ENCODE assay signal across 24 mouse cellular contexts in genomic region chrX:151831260-151831659, GRCm38 (mm10). TPM values are rescaled to one million over a fixed set of nuclear protein-coding genes. Genes with fewer than 3 reads are reported as not detected.
DNase-seq lines count a peak whose midpoint lies in the region; ATAC-seq and TF ChIP-seq lines count a peak whose summit lies in the region.
"Had no signal": no experiment of that assay in that cellular context is flagged by ENCODE, and none has a peak within 500 bp of the region (broad histone marks: within the 10 kb centered on the region; RNA-seq: fewer than 3 reads in every experiment).

No protein-coding gene starts in this region.

- H3K27me3 ChIP-seq in G1E (ENCODE audit: insufficient read depth, low read length): no peaks in the 10 kb centered on the region
- no peaks in the 10 kb centered on the region for H3K27me3 ChIP-seq in liver, embryonic 13.5 days
- peaks cover 5% of the 10 kb centered on the region; the same call in 1 of the 2 replicates for H3K27me3 ChIP-seq in kidney, embryonic 16.5 days (ENCODE audit: insufficient read depth, low read length)
- H3K27me3 ChIP-seq: CH12.LX; forebrain, embryonic 13.5 days; hindbrain, embryonic 15.5 days had no signal

- ATAC-seq in G1E (ENCODE audit: extremely low read depth, insufficient number of reproducible peaks, low FRiP score, poor library complexity, severe bottlenecking): peak; percentile 22; the same call in 1 of the 2 replicates
- ATAC-seq in liver, embryonic 13.5 days (ENCODE audit: low read depth): peak; percentile 79
- peak; percentile 57 for ATAC-seq in megakaryocyte progenitor cell, adult 5-6 weeks (replicated peaks; ENCODE audit: poor library complexity)
- no peak for ATAC-seq in kidney, embryonic 16.5 days (ENCODE audit: low FRiP score, low TSS enrichment)
- ATAC-seq in megakaryocyte, adult 5-6 weeks (ENCODE audit: poor library complexity, severe bottlenecking): no peak
- ATAC-seq: activated CD4-positive, CD25-positive, alpha-beta regulatory T cell, adult 4 months; forebrain, embryonic 13.5 days; forebrain, postnatal 0 days had no signal

- peaks cover 14% of the 10 kb centered on the region for H3K36me3 ChIP-seq in G1E (replicated peaks)
- H3K36me3 ChIP-seq in liver, embryonic 13.5 days: no peaks in the 10 kb centered on the region
- H3K36me3 ChIP-seq in kidney, embryonic 16.5 days (ENCODE audit: insufficient read depth, low read length): no peaks in the 10 kb centered on the region
- H3K36me3 ChIP-seq: hindbrain, embryonic 12.5 days; hindbrain, embryonic 15.5 days had no signal

- TF ChIP-seq CTCF in G1E (IDR thresholded peaks at IDR 0.05; ENCODE audit: low read depth, low read length): no peak

- H3K9me3 ChIP-seq in G1E (replicated peaks): no peaks in the 10 kb centered on the region
- no peaks in the 10 kb centered on the region for H3K9me3 ChIP-seq in liver, embryonic 13.5 days (replicated peaks)
- H3K9me3 ChIP-seq in kidney, embryonic 16.5 days (ENCODE audit: low read length): no peaks in the 10 kb centered on the region
- H3K9me3 ChIP-seq: forebrain, embryonic 10.5 days; forebrain, embryonic 13.5 days; hindbrain, embryonic 12.5 days; hindbrain, embryonic 15.5 days had no signal

- H3K27ac ChIP-seq in liver, embryonic 13.5 days: no peak overlapping the region
- no peak overlapping the region for H3K27ac ChIP-seq in kidney, embryonic 16.5 days (ENCODE audit: low read length)
- H3K27ac ChIP-seq: forebrain, embryonic 10.5 days; forebrain, embryonic 13.5 days; gastrocnemius, adult 2 months; hindbrain, embryonic 12.5 days; hindbrain, embryonic 15.5 days had no signal

- H3K4me2 ChIP-seq in liver, embryonic 13.5 days: peak overlapping the region; percentile 17; the same call in 1 of the 2 replicates
- H3K4me2 ChIP-seq in kidney, embryonic 16.5 days (replicated peaks; ENCODE audit: low read depth, low read length): no peak overlapping the region
- H3K4me2 ChIP-seq: forebrain, embryonic 13.5 days; heart, embryonic 11.5 days; hindbrain, embryonic 12.5 days; hindbrain, embryonic 15.5 days had no signal

- H3K9ac ChIP-seq in liver, embryonic 13.5 days: no peak overlapping the region
- H3K9ac ChIP-seq in kidney, embryonic 16.5 days (replicated peaks; ENCODE audit: low read length): no peak overlapping the region
- H3K9ac ChIP-seq: forebrain, embryonic 13.5 days; forebrain, postnatal 0 days; hindbrain, embryonic 12.5 days; hindbrain, embryonic 15.5 days had no signal

- no peak overlapping the region for H3K4me3 ChIP-seq in G1E (ENCODE audit: low read depth, low read length)
- no peak overlapping the region for H3K4me3 ChIP-seq in liver, embryonic 13.5 days (replicated peaks)
- H3K4me3 ChIP-seq in kidney, embryonic 16.5 days (ENCODE audit: low read length): no peak overlapping the region
- H3K4me3 ChIP-seq: forebrain, embryonic 10.5 days; forebrain, embryonic 13.5 days; gastrocnemius, adult 2 months; hindbrain, embryonic 12.5 days; hindbrain, embryonic 15.5 days had no signal

- no peak for DNase-seq in G1E (ENCODE audit: low spot score)
- peak; percentile 19 for DNase-seq in c-Kit-positive CD71-positive TER-119-negative erythroid progenitor cells, embryonic 14.5 days (ENCODE audit: low read depth)
- DNase-seq in liver, embryonic 13.5 days: no peak
- no peak for DNase-seq in right cerebral cortex, postnatal 14 days
- DNase-seq: adrenal gland, postnatal 10 days; adrenal gland, postnatal 36 days; B cell, adult 2 months; cerebellum, adult 11-12 months; cerebellum, adult 8-10 months; cerebellum, postnatal 14 days; forebrain, postnatal 0 days; gastrocnemius, adult 2 months; gastrocnemius, postnatal 14 days; heart, adult 11 months had no signal

- H3K4me1 ChIP-seq in G1E (ENCODE audit: insufficient read depth, low read depth, low read length): peaks cover 15% of the 10 kb centered on the region
- peaks cover 19% of the 10 kb centered on the region for H3K4me1 ChIP-seq in liver, embryonic 13.5 days (replicated peaks)
- H3K4me1 ChIP-seq in kidney, embryonic 16.5 days (ENCODE audit: insufficient read depth, low read length): no peaks in the 10 kb centered on the region
- H3K4me1 ChIP-seq: forebrain, embryonic 10.5 days; forebrain, embryonic 13.5 days; hindbrain, embryonic 12.5 days; hindbrain, embryonic 15.5 days had no signal

RNA-seq across cellular contexts. Expression of gene Huwe1, which starts 30.7 kb away (rescaled TPM):
- 382 and 423 TPM in 2 replicates for total RNA-seq in G1E (2014; fragmentation: Nextera tagmentation)
- total RNA-seq in G1E (2017): 92.4 and 115 TPM in 2 replicates
- 24.4 and 29.6 TPM in 2 replicates for polyA plus RNA-seq in G1E (2012)
- 15.9 and 17.6 TPM in 2 replicates for polyA plus RNA-seq in liver, embryonic 13.5 days (2015; fragmentation: Nextera tagmentation; extraction: Ambion mirVana)
- 158 and 213 TPM in 2 replicates for total RNA-seq in megakaryocyte progenitor cell, adult 5-6 weeks (2015)
- total RNA-seq in megakaryocyte progenitor cell, adult 5-6 weeks (2017): 89.5 and 118 TPM in 2 replicates
- polyA plus RNA-seq in kidney, embryonic 16.5 days (2015; fragmentation: Nextera tagmentation; extraction: Ambion mirVana): 52.4 and 54.2 TPM in 2 replicates
- 79.3 and 80.7 TPM in 2 replicates for total RNA-seq in megakaryocyte, adult 5-6 weeks (2015)
- total RNA-seq in megakaryocyte, adult 5-6 weeks (2017): 53.6 and 67.7 TPM in 2 replicates

Comparison
In these comparisons a context has a peak if more than half of its experiments do, and no peak if none do; other contexts are left out.
1. ATAC-seq: peak in G1E (single experiment), liver, embryonic 13.5 days (single experiment) and megakaryocyte progenitor cell, adult 5-6 weeks (single experiment); none in kidney, embryonic 16.5 days (single experiment) and megakaryocyte, adult 5-6 weeks (single experiment).